Mouse (Mus musculus) gastrocnemius, postnatal 36 days (tissue): ENCODE results near the gene Gm5458. TPM values are rescaled to one million over a fixed set of nuclear protein-coding genes. Genes with fewer than 3 reads are reported as not detected.
A peak's percentile ranks its signal among the peaks of the same experiment; 100 is the strongest.
"Not testable (repeated sequence)": the region's sequence is repeated elsewhere in the genome, so short reads cannot be mapped to it uniquely, and the experiment has no call there.

Experiments
- DNase-seq, 2 experiments: peaks; one replicate each; pipeline ENCODE4 v3.0.0; 2022
- intact Hi-C: fragments of 180-260 bp; cut with DNase I; formaldehyde crosslinking; loops from one replicate; pipeline ENCODE4 v1.15.1; 2025
- long read RNA-seq, 2 experiments: library from polyadenylated mRNA; stranded (forward); transcript quantifications; one replicate each; pipeline ENCODE4 v2.0.0; 2021
- total RNA-seq, 2 experiments: library from RNA; stranded (reverse); gene quantifications; 2 replicates each; pipeline ENCODE4 v1.2.3; 2021

The Gm5458 gene
- not detected for total RNA-seq
- long read RNA-seq, experiment 1 = 0 reads
- long read RNA-seq, experiment 2 = 0 reads

- intact Hi-C loops = not testable (repeated sequence)
Measured at GRCm38 (mm10) chr14:19602481-19602880, at the start of gene Gm5458. Gene Gm5458 (minus strand): TSS chr14:19602581.

GRCm38 (mm10) chr14:19646232-19646631 is 43.9 kb upstream of the Gm5458 start:
- intact Hi-C loops = no loop called here
- DNase-seq = no peak

More at GRCm38 (mm10) chr14:19602481-19602880, at the start of gene Gm5458:
- DNase-seq = not testable (repeated sequence)

GRCm38 (mm10) chr14:19584804-19585667 is 17.3 kb downstream of the Gm5458 start, which contains the start of gene Gm2237:
Gene Gm2237 (minus strand): TSS chr14:19585135.
- intact Hi-C loops = not testable (repeated sequence)
- DNase-seq = peak; percentile 5 to 13

- intact Hi-C loops = not testable (repeated sequence)
Measured at GRCm38 (mm10) chr14:19549863-19550262, 52.5 kb downstream of the Gm5458 start, which contains the start of gene Gm2244. Gene Gm2244 (minus strand): TSS chr14:19549963.

More at GRCm38 (mm10) chr14:19549863-19550262, 52.5 kb downstream of the Gm5458 start, which contains the start of gene Gm2244:
- DNase-seq = not testable (repeated sequence)

Other genes starting within 250 kb of the Gm5458 start
- gene Gm21738, start 183.7 kb downstream of the Gm5458 start, total RNA-seq = not detected
- not detected for gene Gm2244, start 52.6 kb downstream of the Gm5458 start, total RNA-seq
- gene Gm2237, start 17.4 kb downstream of the Gm5458 start, total RNA-seq = under 1 TPM; 0.13 to 0.22 TPM
- gene Nid2, start 148.7 kb upstream of the Gm5458 start, total RNA-seq = 10 to 100 TPM in 1 of 2 experiments, 1 to 10 TPM in 1; 9.1 to 11.5 TPM
- gene Rtraf, start 221.2 kb upstream of the Gm5458 start, total RNA-seq = 10 to 100 TPM; 60.1 to 80.7 TPM